In the genomic region with DNA sequence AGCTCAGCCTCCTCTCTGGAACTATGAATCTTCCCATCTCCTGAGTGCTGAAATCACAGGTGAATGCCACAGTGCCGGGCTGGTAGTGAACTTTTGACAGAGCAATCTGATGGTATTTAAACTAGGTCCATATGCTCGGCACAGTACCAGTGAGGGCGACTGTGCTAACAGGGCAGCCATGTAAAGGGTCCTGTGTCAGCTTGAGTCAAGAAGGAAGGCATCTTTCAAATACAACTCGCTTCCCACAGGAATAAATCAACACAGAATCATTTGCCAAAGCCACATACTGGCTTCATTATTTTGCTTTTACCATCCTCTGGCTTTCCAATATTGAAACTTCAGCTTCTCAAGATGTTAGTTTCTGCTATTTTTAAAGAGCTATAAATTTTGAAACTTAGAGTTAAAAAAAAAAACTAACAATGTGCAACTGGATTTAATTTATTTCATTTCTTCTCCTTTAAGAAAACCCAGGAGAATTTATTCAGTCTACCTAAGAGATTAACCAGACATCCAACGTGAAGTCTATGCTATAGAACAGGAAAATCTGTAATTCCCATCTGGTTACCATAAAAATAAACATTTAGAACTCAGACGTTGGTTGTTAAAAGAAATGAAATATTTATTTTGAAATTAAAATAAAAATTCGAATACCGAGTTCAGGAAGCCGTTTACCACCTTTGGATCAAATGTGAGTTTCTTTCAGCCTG, we compare ENCODE assay signal across 22 mouse cellular contexts.
A peak's percentile ranks its signal among the peaks of the same experiment; 100 is the strongest.
DNase-seq lines count a peak whose midpoint lies in the region; ATAC-seq lines count a peak whose summit lies in the region.
"Had no signal": no experiment of that assay in that cellular context is flagged by ENCODE, and none has a peak within 500 bp of the region (broad histone marks: within the 10 kb centered on the region; RNA-seq: fewer than 3 reads in every experiment).

No protein-coding gene starts in this region.

- H3K36me3 ChIP-seq in embryonic facial prominence, embryonic 15.5 days, result no peaks in the 10 kb centered on the region
- H3K36me3 ChIP-seq in limb, embryonic 12.5 days, result no peaks in the 10 kb centered on the region
- no peaks in the 10 kb centered on the region for H3K36me3 ChIP-seq in kidney, embryonic 14.5 days (ENCODE audit: control insufficient read depth, insufficient read depth, low read length)
- H3K36me3 ChIP-seq: forebrain, embryonic 10.5 days; hindbrain, embryonic 13.5 days; intestine, embryonic 15.5 days; kidney, embryonic 15.5 days; liver, embryonic 12.5 days; midbrain, embryonic 13.5 days had no signal

- H3K4me1 ChIP-seq in embryonic facial prominence, embryonic 15.5 days, result peaks cover 14% of the 10 kb centered on the region
- H3K4me1 ChIP-seq in limb, embryonic 12.5 days (replicated peaks), result peaks cover 17% of the 10 kb centered on the region
- no peaks in the 10 kb centered on the region for H3K4me1 ChIP-seq in kidney, embryonic 14.5 days (ENCODE audit: control insufficient read depth, insufficient read depth, low read length)
- H3K4me1 ChIP-seq: forebrain, embryonic 10.5 days; hindbrain, embryonic 13.5 days; intestine, embryonic 15.5 days; kidney, embryonic 15.5 days; liver, embryonic 12.5 days; midbrain, embryonic 13.5 days had no signal

- no peaks in the 10 kb centered on the region for H3K9me3 ChIP-seq in embryonic facial prominence, embryonic 15.5 days (replicated peaks)
- H3K9me3 ChIP-seq in limb, embryonic 12.5 days, result 0 out of 2 replicates have a peak, but pooled peaks cover 4% of the 10 kb centered on the region
- H3K9me3 ChIP-seq in kidney, embryonic 14.5 days (ENCODE audit: control insufficient read depth, low read length), result peaks cover 3% of the 10 kb centered on the region; the same call in 1 of the 2 replicates
- H3K9me3 ChIP-seq: hindbrain, embryonic 13.5 days; intestine, embryonic 15.5 days; kidney, embryonic 15.5 days; midbrain, embryonic 13.5 days had no signal

- no peak overlapping the region for H3K9ac ChIP-seq in embryonic facial prominence, embryonic 15.5 days
- H3K9ac ChIP-seq in limb, embryonic 12.5 days (replicated peaks), result no peak overlapping the region
- no peak overlapping the region for H3K9ac ChIP-seq in kidney, embryonic 14.5 days (ENCODE audit: low read depth, low read length)
- H3K9ac ChIP-seq: hindbrain, embryonic 13.5 days; intestine, embryonic 15.5 days; kidney, embryonic 15.5 days; liver, embryonic 12.5 days; midbrain, embryonic 13.5 days had no signal

- 36% methylated on average over 9 of the region's 9 CpGs for WGBS in embryonic facial prominence, embryonic 15.5 days
- WGBS in limb, embryonic 12.5 days, result 39% methylated on average over 9 of the region's 9 CpGs
- 73% methylated on average over 9 of the region's 9 CpGs for WGBS in kidney, embryonic 14.5 days

- ATAC-seq in embryonic facial prominence, embryonic 15.5 days (ENCODE audit: insufficient number of reproducible peaks, low FRiP score, low TSS enrichment, low read depth), result peak; percentile 60; the same call in 1 of the 2 replicates
- ATAC-seq in limb, embryonic 12.5 days (ENCODE audit: insufficient number of reproducible peaks, insufficient read depth, low FRiP score, low TSS enrichment, low read depth), result peak; percentile 71
- ATAC-seq in kidney, embryonic 14.5 days (ENCODE audit: low FRiP score, low TSS enrichment), result no peak
- ATAC-seq: CD4-positive, CD25-positive, alpha-beta regulatory T cell, adult 4 months; forebrain, embryonic 16.5 days; intestine, embryonic 15.5 days; liver, embryonic 12.5 days; midbrain, embryonic 13.5 days had no signal

- H3K27me3 ChIP-seq in embryonic facial prominence, embryonic 15.5 days, result no peaks in the 10 kb centered on the region
- no peaks in the 10 kb centered on the region for H3K27me3 ChIP-seq in limb, embryonic 12.5 days
- H3K27me3 ChIP-seq in kidney, embryonic 14.5 days (ENCODE audit: control insufficient read depth, insufficient read depth, low read length), result no peaks in the 10 kb centered on the region
- H3K27me3 ChIP-seq: hindbrain, embryonic 13.5 days; intestine, embryonic 15.5 days; kidney, embryonic 15.5 days; liver, embryonic 12.5 days; midbrain, embryonic 13.5 days had no signal

- H3K4me2 ChIP-seq in embryonic facial prominence, embryonic 15.5 days (replicated peaks), result no peak overlapping the region
- H3K4me2 ChIP-seq in limb, embryonic 12.5 days, result no peak overlapping the region
- no peak overlapping the region for H3K4me2 ChIP-seq in kidney, embryonic 14.5 days (replicated peaks; ENCODE audit: low read depth, low read length)
- H3K4me2 ChIP-seq: hindbrain, embryonic 13.5 days; intestine, embryonic 15.5 days; kidney, embryonic 15.5 days; liver, embryonic 12.5 days; midbrain, embryonic 13.5 days had no signal

- peak; percentile 58 for DNase-seq in heart, adult 11 months
- no peak for DNase-seq in heart, adult 9 months (ENCODE audit: low spot score in 2 of 2)
- no peak for DNase-seq in layer of hippocampus, adult 11-12 months (ENCODE audit: low spot score)
- no peak for DNase-seq in cerebellum, adult 18-20 months
- DNase-seq: adrenal gland, postnatal 36 days; cerebellum, adult 9-11 months; gastrocnemius, postnatal 25 days; heart, adult 2 months; kidney, postnatal 36 days; lung, adult 18-20 months; lung, postnatal 10 days had no signal

- H3K27ac ChIP-seq in embryonic facial prominence, embryonic 15.5 days (replicated peaks), result peak overlapping the region; percentile 75
- H3K27ac ChIP-seq in limb, embryonic 12.5 days, result peak overlapping the region; percentile 82
- no peak overlapping the region for H3K27ac ChIP-seq in kidney, embryonic 14.5 days (ENCODE audit: low read depth, low read length)
- H3K27ac ChIP-seq: forebrain, embryonic 10.5 days; heart, adult 2 months; hindbrain, embryonic 13.5 days; intestine, embryonic 15.5 days; kidney, embryonic 15.5 days; liver, embryonic 12.5 days; midbrain, embryonic 13.5 days had no signal

- H3K4me3 ChIP-seq in embryonic facial prominence, embryonic 15.5 days (replicated peaks), result no peak overlapping the region
- no peak overlapping the region for H3K4me3 ChIP-seq in limb, embryonic 12.5 days (replicated peaks)
- H3K4me3 ChIP-seq in kidney, embryonic 14.5 days (ENCODE audit: low read length), result no peak overlapping the region
- H3K4me3 ChIP-seq: forebrain, embryonic 10.5 days; heart, adult 2 months; hindbrain, embryonic 13.5 days; intestine, embryonic 15.5 days; kidney, embryonic 15.5 days; liver, embryonic 12.5 days; midbrain, embryonic 13.5 days had no signal
